Mouse (Mus musculus) kidney, postnatal 4 days (tissue): ENCODE measurements at regions not wholly inside any gene's neighbourhood (a gene's known extent, or its start where the extent isn't known, plus 50 kb on each side); places are given as distances from the start of the nearest gene placed in this dataset.

Experiments
- DNase-seq, 2 experiments: peaks; one replicate each; pipeline ENCODE4 v3.0.0; 2021; ENCODE audit warnings: mixed read lengths in 2 of 2

DNA sequence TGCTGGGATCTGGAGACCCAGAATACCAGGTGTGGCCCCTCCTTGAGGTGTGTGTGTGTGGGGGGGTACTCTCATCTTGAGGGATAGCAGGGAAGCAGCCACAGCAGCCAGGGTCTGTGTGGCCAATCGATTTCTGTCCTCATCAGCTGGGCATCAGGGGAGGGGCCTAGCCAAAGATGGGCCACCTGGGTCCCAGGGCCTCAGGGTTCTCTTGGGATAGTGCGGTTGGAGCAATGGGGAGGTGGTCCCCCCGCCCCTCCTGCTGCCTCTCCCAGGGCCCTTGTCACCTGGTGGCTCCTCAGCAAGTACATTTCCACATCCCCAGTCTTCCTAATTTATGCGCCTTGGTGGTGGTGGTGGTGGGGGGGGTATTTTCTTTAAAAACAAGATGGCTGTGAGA lies 55.4 kb downstream of the Uncx start:
- DNase-seq: peak in 1 of 2 experiments; percentile 34

- DNase-seq: peak; percentile 71 to 82
Observed at GRCm38 (mm10) chr5:139599191-139599937, 56.1 kb downstream of the Uncx start.

DNA sequence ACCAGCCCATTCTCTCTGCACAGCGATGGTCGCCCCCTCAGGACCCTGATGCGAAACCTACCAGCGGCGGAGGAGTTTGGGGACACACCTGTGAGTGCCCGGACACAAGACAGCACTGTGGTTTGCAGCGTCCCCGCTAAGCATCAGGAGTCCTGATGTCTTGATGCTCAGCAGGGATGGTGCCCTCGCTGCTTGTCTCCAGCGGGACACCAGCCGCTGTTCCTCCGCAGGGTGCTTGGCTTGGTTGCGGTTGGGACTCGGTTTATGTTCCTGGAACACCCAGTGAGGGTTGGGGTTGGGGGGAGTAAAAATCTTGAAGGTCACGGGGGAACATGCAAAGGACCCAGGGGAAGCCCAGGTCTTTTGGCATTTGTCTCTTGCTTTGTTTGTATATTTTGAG lies 56.9 kb downstream of the Uncx start:
- no peak for DNase-seq

- no peak for DNase-seq
Observed at GRCm38 (mm10) chr5:139602860-139603259, 59.6 kb downstream of the Uncx start.

DNA sequence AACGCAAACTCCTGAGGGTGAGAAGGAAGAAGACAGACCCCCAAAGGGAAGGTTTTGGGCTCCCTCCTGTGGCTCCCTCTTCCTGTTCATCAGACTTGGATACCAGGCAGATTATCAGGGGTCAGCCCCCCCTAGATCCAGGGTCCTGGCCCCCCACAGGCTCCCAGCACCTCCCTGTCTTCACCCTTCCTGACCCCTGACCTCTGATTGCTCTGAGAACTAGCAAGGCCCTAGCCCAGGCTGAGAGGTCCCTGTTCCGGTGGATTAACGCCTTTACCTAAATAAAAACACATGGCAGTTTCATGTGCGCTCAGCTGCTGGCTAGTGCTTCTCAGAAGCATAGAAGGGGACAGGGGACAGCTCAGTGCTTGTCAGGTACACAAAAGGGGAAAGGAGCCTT lies 60.2 kb downstream of the Uncx start:
- DNase-seq: no peak

DNA sequence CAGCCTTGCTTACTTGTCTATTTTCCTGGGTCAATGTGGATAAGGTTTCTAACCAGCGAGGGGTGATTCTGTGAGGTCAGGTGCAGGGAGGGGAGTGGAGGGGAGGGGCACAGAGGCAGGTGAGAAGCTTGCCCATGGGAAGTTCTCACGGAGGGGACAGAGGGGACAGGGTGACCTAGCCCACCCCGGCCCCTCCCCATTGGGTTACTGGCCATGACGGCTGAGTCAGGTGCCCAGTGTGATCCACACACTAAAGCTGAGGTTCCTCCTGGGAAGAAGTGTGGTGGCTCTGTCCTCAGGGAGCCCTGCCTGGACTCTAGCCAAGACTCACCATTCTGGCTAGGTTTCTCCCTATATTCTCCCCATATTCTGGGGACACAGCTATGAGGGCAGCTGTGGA lies 61.0 kb downstream of the Uncx start:
- DNase-seq: peak; percentile 44 to 63

- DNase-seq: no peak
Observed at GRCm38 (mm10) chr5:139610610-139611520, 67.6 kb downstream of the Uncx start.

DNA sequence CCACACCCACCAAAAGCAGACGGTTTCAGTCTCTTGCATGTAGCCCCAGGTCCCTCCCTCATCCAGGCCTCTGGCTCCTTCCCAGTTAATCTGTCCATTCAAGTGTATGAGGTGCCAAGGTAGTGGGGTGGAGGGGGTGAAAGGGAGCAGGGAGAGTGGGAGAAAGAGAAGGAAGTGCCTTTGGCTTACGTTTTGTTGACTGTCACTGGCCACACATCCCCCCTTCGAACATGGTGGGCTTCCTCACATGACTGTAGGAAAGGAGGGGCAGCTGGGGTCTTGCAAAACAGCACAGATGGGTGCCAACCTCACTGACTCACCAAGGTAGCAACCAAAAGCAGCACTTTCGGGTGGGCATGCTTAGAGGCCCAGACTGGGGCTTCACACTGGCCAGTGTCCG lies 68.9 kb downstream of the Uncx start:
- no peak for DNase-seq

- no peak for DNase-seq
Observed at GRCm38 (mm10) chr5:139612676-139613075, 69.4 kb downstream of the Uncx start.

GRCm38 (mm10) chr5:139613601-139614000 lies 70.3 kb downstream of the Uncx start:
- DNase-seq: no peak

GRCm38 (mm10) chr5:139619301-139620161 lies 76.2 kb downstream of the Uncx start:
- DNase-seq: peak in 1 of 2 experiments; percentile 47

DNA sequence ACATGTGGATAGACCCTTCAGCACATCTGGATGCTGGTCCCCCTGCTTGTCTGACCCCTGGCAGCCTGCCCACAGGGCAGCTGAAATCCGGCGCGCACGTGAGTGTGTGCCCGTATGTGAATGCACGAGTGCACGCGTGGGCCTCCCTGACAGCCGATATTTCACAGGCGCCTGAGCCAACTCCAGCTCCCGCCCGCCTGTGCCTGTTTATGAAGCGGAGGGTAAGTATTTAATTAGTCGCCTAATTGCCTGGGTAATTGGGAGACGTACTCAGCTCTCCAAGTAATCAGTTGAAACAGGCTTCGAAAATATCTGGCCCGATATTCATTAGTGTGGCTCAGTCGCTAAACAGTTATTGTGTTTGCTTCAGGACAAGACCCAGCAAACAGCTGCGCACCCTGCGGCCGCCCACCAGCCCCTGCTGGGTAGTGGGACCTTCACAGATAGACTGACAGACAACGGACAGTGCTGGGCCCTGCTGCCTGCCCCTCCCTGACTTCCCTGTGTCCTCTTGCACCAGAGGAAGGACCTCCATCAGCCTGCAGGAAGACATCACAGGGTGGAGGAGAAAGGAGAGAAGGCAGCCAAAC lies 82.7 kb downstream of the Uncx start:
- DNase-seq: peak in 1 of 2 experiments; percentile 27

DNA sequence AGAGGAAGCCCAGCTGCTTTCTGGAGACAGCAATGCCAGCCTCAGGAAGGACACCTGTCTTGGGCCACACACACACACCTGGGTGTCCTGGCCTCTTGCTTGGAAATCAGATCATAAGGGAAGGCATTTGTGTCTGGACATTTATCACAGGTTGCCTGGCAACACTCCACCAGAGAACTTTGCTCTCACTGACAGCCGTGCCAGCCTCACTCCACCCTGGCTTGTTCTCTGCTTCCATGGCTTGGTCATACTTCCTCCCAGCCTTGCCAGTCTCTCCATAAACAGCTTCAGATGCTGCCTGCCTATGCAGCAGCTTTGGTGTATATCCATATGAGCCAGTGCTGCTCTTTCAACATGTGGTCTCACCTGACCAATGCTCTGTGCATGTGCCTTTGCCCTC lies 84.3 kb downstream of the Uncx start:
- peak in 1 of 2 experiments; percentile 37 for DNase-seq

DNA sequence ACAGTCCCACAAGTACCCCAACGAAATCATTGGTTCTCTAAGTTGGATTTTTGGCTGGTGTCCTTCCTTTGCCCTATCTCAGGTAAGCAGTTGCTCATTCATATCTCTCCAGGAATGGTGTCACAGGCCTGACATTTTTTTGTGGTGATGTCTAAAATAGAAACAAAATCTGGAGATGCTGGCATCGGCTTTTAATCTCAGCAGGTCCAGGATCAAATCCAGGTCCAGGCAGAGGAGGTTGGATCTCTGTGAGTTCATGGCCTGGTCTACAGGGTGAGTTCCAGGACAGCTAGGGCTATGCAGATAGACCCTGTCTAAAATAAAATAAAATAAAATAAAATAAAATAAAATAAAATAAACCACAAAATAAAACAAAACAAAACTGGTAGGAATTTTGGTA lies 93.7 kb downstream of the Uncx start:
- DNase-seq: no peak

DNA sequence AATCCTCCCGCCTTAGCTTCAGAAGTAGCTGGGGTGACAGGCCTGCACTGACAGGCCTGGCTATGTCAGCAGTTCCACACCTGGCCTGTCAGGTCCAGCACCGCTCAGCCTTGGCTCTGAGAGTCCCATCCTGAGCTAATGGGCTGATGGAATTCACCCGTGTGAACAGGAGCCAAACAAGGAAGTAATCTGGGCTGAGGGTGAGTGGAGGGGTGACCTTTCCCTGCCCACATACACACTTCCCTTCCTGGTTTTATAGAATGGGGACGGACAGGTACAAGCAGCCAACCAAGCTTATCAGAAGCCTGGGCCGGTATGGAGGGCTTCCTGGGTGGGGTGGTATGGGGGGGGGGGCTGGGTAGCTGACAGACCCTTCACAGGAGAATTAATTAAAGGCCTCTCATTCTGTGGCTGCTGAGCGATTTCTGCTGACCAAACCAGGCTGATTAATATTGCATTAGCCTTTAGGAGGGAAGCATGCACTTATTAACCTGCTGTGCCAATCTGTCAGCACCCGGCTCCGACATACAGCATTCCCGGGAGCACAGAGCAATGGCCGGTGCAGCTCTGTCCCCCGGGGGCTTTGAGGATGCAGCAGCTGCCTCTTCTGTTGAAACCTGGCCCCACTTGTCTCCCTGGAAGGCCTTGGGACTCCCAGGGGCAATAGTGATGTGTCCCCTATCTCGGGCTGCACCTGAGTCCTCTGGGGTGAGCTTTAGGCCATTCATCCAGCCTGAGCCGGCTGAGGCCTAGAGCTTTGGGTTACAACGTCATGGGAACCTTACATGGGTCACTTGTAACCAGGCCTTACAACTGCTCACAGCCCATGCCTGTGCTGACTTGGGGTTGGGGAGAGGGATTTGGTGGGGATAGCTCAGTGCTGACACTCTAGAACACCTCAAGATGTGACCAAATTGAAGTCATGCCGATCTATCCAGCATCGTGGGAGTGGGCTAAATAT lies 95.2 kb downstream of the Micall2 start:
- DNase-seq: peak; percentile 41 to 60

- DNase-seq: no peak
Observed at GRCm38 (mm10) chr5:139644816-139645215, 91.3 kb downstream of the Micall2 start.

- DNase-seq: no peak
Observed at GRCm38 (mm10) chr5:139651041-139651440, 85.1 kb downstream of the Micall2 start.
